Mouse (Mus musculus): ENCODE data around the gene Il13. TPM values are rescaled to one million over a fixed set of nuclear protein-coding genes. Genes with fewer than 3 reads are reported as not detected.
A peak's percentile ranks its signal among the peaks of the same experiment; 100 is the strongest.

The Il13 gene
- total and polyA plus RNA-seq, 3 experiments = 2.8 to 4.8 (median 3.6) TPM

GRCm38 (mm10) chr11:53671414-53671813, 36.9 kb upstream of the Il13 start (continued):
- TF ChIP-seq SIN3A (IDR thresholded peaks at IDR 0.05; ENCODE audit: low read length) (no peak), KAT2A (IDR thresholded peaks at IDR 0.05; ENCODE audit: insufficient replicate concordance, low read length) (no peak), JUND (conservative IDR thresholded peaks at IDR 0.05; ENCODE audit: low read depth, low read length) (0 out of 2 replicates have a peak, but pooled peaks have one; percentile 12), ETS1 (conservative IDR thresholded peaks at IDR 0.05; ENCODE audit: low read depth, low read length) (peak; percentile 72), MEF2A (IDR thresholded peaks at IDR 0.05; ENCODE audit: borderline replicate concordance, low read depth, low read length) (peak; percentile 73; the same call in 1 of the 2 replicates), MXI1 (IDR thresholded peaks at IDR 0.05; ENCODE audit: low read depth, low read length) (no peak), PAX5 (IDR thresholded peaks at IDR 0.05; ENCODE audit: low read length) (no peak), MYC (IDR thresholded peaks at IDR 0.05; ENCODE audit: low read depth, low read length) (no peak), MAX (IDR thresholded peaks at IDR 0.05; ENCODE audit: low read length) (no peak), UBTF (IDR thresholded peaks at IDR 0.05; ENCODE audit: low read depth, low read length) (no peak), EP300 (IDR thresholded peaks at IDR 0.05; ENCODE audit: low read length) (no peak), MAZ (IDR thresholded peaks at IDR 0.05; ENCODE audit: low read depth, low read length) (no peak)

- no peak overlapping the region for H3K4me3 ChIP-seq (replicated peaks in 1 of 3; ENCODE audit: low read depth in 2 of 3, low read length in 2 of 3, poor library complexity in 1 of 3)
- H3K36me3 ChIP-seq (replicated peaks in 1 of 2; ENCODE audit: control insufficient read depth in 1 of 2, insufficient read depth in 1 of 2, low read length in 1 of 2) = peaks cover 43 to 74% of the 10 kb centered on the region in 2 experiments
- no peaks in the 10 kb centered on the region for H3K27me3 ChIP-seq (replicated peaks)
- H3K79me2 ChIP-seq (replicated peaks; ENCODE audit: control insufficient read depth, extremely low read depth, insufficient read depth, poor library complexity, severe bottlenecking) = peaks cover 4% of the 10 kb centered on the region
- H3K4me1 ChIP-seq (ENCODE audit: control insufficient read depth in 1 of 2, insufficient read depth in 2 of 2) = peaks cover 31 to 82% of the 10 kb centered on the region in 2 experiments
- dilution Hi-C loops (cut with MboI; ENCODE audit: extremely low pct_ligation_motif_present, extremely low pct_unique_long_range_greater_than_20kb, low sequenced_read_pairs) = no loop called here
- in situ Hi-C loops (cut with MboI; ENCODE audit: low pct_ligation_motif_present, low pct_unique_long_range_greater_than_20kb, low sequenced_read_pairs) = no loop called here
- no peak for TF ChIP-seq ELF1 (IDR thresholded peaks at IDR 0.05; ENCODE audit: low read depth, low read length)
- no peak for TF ChIP-seq MYC (IDR thresholded peaks at IDR 0.05; ENCODE audit: low read depth, low read length)
- TF ChIP-seq CTCF (conservative IDR thresholded peaks at IDR 0.05 in 1 of 2, IDR thresholded peaks at IDR 0.05 in 1 of 2; ENCODE audit: low read depth in 2 of 2, low read length in 2 of 2) = no peak
- no peak for TF ChIP-seq JUN (IDR thresholded peaks at IDR 0.05; ENCODE audit: insufficient read depth, low read depth, low read length)
- no peak for TF ChIP-seq UBTF (IDR thresholded peaks at IDR 0.05; ENCODE audit: low read depth, low read length)
- no peak for TF ChIP-seq IRF4 (IDR thresholded peaks at IDR 0.05; ENCODE audit: low read depth, low read length)
- TF ChIP-seq GABPA (IDR thresholded peaks at IDR 0.05; ENCODE audit: insufficient replicate concordance, low read depth, low read length) = no peak
- TF ChIP-seq ETS1 (conservative IDR thresholded peaks at IDR 0.05; ENCODE audit: low read depth, low read length) = no peak
- TF ChIP-seq SMC3 (IDR thresholded peaks at IDR 0.05; ENCODE audit: low read depth, low read length) = no peak
- no peak for TF ChIP-seq TBP (conservative IDR thresholded peaks at IDR 0.05; ENCODE audit: low read depth, low read length)
- no peak for TF ChIP-seq NRF1 (IDR thresholded peaks at IDR 0.05; ENCODE audit: low read depth, low read length)
- no peak for TF ChIP-seq POLR2AphosphoS2 (IDR thresholded peaks at IDR 0.05; ENCODE audit: low read depth, low read length)
- TF ChIP-seq NELFE (IDR thresholded peaks at IDR 0.05; ENCODE audit: low read depth, low read length) = no peak
- no peak for TF ChIP-seq KAT2A (IDR thresholded peaks at IDR 0.05; ENCODE audit: insufficient replicate concordance, low read length)
- H3K4me2 ChIP-seq (ENCODE audit: insufficient read depth, low read depth, poor library complexity, severe bottlenecking) = no peak overlapping the region
- no peaks in the 10 kb centered on the region for H3K9me3 ChIP-seq (replicated peaks; ENCODE audit: low read length)
- DNase-seq (ENCODE audit: extremely low read depth) = no peak
- no peak overlapping the region for H3K9ac ChIP-seq (ENCODE audit: insufficient read depth, low read depth)
- no peak overlapping the region for H3K27ac ChIP-seq (ENCODE audit: insufficient read depth, low read depth)
Measured at GRCm38 (mm10) chr11:53664091-53664490, 29.6 kb upstream of the Il13 start.
